In the genomic region with DNA sequence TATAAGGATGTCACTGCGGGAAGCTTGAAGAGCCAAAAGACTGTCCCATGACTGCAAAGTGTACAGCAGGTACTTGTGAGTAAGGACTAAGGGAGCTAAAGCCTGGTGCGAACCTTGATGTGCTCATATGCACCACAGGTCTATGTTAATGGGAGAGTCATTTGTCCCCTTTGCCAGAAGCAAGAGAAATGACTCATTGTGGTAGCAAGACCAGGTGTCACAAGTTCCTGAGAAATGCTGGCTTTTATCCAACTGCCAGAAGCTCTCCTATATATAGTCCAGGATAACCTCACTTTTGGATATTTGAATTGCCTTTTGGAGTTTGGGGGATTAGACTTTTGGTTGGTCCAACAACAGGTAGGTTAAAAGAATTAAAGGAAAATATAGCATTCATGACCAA, we compare ENCODE assay signal across 39 mouse cellular contexts. TPM values are rescaled to one million over a fixed set of nuclear protein-coding genes. Genes with fewer than 3 reads are reported as not detected.
"Had no signal": no experiment of that assay in that cellular context is flagged by ENCODE, and none has a peak within 500 bp of the region (broad histone marks: within the 10 kb centered on the region; RNA-seq: fewer than 3 reads in every experiment).

No protein-coding gene starts in this region.

- H3K4me1 ChIP-seq: heart, embryonic 10.5 days; heart, embryonic 12.5 days; hindbrain, embryonic 12.5 days; limb, embryonic 10.5 days; limb, embryonic 12.5 days; liver, embryonic 13.5 days had no signal

- H3K27ac ChIP-seq: gastrocnemius, adult 2 months; heart, adult 2 months; heart, embryonic 10.5 days; hindbrain, embryonic 10.5 days; hindbrain, embryonic 12.5 days; hindbrain, embryonic 14.5 days; layer of hippocampus, adult 2 months; left cerebral cortex, adult 2 months; limb, embryonic 10.5 days; limb, embryonic 12.5 days; liver, embryonic 13.5 days had no signal

- H3K36me3 ChIP-seq: heart, embryonic 10.5 days; heart, embryonic 12.5 days; hindbrain, embryonic 10.5 days; hindbrain, embryonic 12.5 days; limb, embryonic 10.5 days; limb, embryonic 12.5 days; liver, embryonic 13.5 days had no signal

- H3K9ac ChIP-seq: heart, embryonic 12.5 days; hindbrain, embryonic 12.5 days; hindbrain, embryonic 14.5 days; limb, embryonic 12.5 days; liver, embryonic 13.5 days had no signal

- H3K27me3 ChIP-seq: heart, embryonic 12.5 days; hindbrain, embryonic 12.5 days; limb, embryonic 12.5 days; liver, embryonic 13.5 days had no signal

- ATAC-seq: hindbrain, embryonic 16.5 days; inflammation-experienced regulatory T-cells, adult 6 months; intestine, postnatal 0 days had no signal

- DNase-seq: gastrocnemius, adult 2 months; gastrocnemius, postnatal 10 days; gastrocnemius, postnatal 25 days; heart, adult 2 months; heart, postnatal 10 days; heart, postnatal 4 days; kidney, adult 18-20 months; kidney, adult 8-10 months; kidney, postnatal 10 days; kidney, postnatal 25 days; kidney, postnatal 4 days; liver; liver, embryonic 13.5 days had no signal

- H3K9me3 ChIP-seq: heart, embryonic 10.5 days; hindbrain, embryonic 10.5 days; hindbrain, embryonic 12.5 days; limb, embryonic 10.5 days; liver, embryonic 13.5 days had no signal

- H3K4me2 ChIP-seq: heart, embryonic 12.5 days; hindbrain, embryonic 12.5 days; hindbrain, embryonic 14.5 days; limb, embryonic 12.5 days; liver, embryonic 11.5 days; liver, embryonic 13.5 days had no signal

- H3K4me3 ChIP-seq: gastrocnemius, adult 2 months; heart, adult 2 months; heart, embryonic 10.5 days; heart, embryonic 12.5 days; hindbrain, embryonic 10.5 days; hindbrain, embryonic 12.5 days; layer of hippocampus, adult 2 months; left cerebral cortex, adult 2 months; limb, embryonic 10.5 days; limb, embryonic 12.5 days; liver, embryonic 13.5 days had no signal

RNA-seq across cellular contexts. Expression of gene 1700021F07Rik, which starts 22.8 kb away (rescaled TPM):
- total RNA-seq: gastrocnemius, adult 2 months; gastrocnemius, postnatal 10 days; gastrocnemius, postnatal 25 days; gastrocnemius, postnatal 4 days; granulocyte monocyte progenitor cell, adult 5-6 weeks; heart, adult 2 months; heart, postnatal 10 days; heart, postnatal 25 days; heart, postnatal 4 days; layer of hippocampus, adult 2 months; layer of hippocampus, postnatal 10 days; layer of hippocampus, postnatal 25 days; left cerebral cortex, adult 2 months; left cerebral cortex, postnatal 14 days; left cerebral cortex, postnatal 36 days had no signal
- polyA plus RNA-seq: frontal cortex, adult 2 months; heart, adult 2 months; heart, embryonic 10.5 days; heart, embryonic 12.5 days; heart, embryonic 14.5 days; heart, embryonic 16.5 days; hindbrain, embryonic 10.5 days; hindbrain, embryonic 12.5 days; hindbrain, embryonic 14.5 days; hindbrain, embryonic 16.5 days; inflammation-experienced regulatory T-cells, adult 6 months; intestine, postnatal 0 days; kidney, embryonic 14.5 days; kidney, embryonic 16.5 days; limb, embryonic 10.5 days; limb, embryonic 12.5 days; limb, embryonic 14.5 days; liver, embryonic 11.5 days; liver, embryonic 13.5 days had no signal
